10 mouse cellular contexts compared by ENCODE assay signal in the genomic region with DNA sequence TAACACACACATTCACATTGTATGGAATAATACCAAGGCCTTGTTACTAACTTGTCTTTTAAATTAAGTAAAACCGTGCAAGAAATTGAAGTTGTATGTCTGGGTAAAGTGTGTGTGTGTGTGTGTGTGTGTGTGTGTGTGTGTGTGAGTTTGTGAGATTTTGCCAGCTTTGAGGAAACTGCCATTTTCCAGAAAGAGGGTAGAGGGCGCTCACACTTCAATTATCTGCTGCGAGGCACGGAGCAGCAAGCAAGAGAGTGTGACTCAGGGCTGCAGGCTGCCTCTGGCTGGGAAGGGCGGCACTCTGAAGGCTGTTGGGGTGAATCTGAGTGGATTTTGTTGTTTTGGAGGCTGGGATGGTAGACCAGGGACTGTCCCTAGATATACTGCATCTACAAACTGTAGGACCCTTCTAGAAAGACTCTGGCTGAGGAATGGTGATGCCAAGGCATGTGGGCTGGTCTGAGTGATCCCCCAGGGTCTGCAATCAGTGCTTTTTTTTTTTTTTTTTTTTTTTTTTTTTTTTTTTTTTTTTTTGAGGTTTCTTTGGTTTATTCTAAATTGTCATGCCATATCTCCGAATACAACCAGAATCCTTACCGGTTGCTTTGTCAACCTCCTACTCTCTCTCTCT. TPM values are rescaled to one million over a fixed set of nuclear protein-coding genes. Genes with fewer than 3 reads are reported as not detected.
A peak's percentile ranks its signal among the peaks of the same experiment; 100 is the strongest.
DNase-seq lines count a peak whose midpoint lies in the region; ATAC-seq and TF ChIP-seq lines count a peak whose summit lies in the region.
"Had no signal": no experiment of that assay in that cellular context is flagged by ENCODE, and none has a peak within 500 bp of the region (broad histone marks: within the 10 kb centered on the region; RNA-seq: fewer than 3 reads in every experiment).

No protein-coding gene starts in this region.

- no peak overlapping the region for H3K4me3 ChIP-seq in forebrain, embryonic 15.5 days
- no peak overlapping the region for H3K4me3 ChIP-seq in liver, embryonic 14.5 days (ENCODE audit: insufficient read depth in 1 of 2, low read depth in 2 of 2, low read length in 2 of 2)
- H3K4me3 ChIP-seq in neural tube, embryonic 12.5 days = no peak overlapping the region
- H3K4me3 ChIP-seq: erythroblast, embryonic 14.5 days; stomach, embryonic 15.5 days had no signal

- no peak overlapping the region for H3K4me2 ChIP-seq in forebrain, embryonic 15.5 days (replicated peaks)
- no peak overlapping the region for H3K4me2 ChIP-seq in liver, embryonic 14.5 days (ENCODE audit: low read depth)
- 0 out of 2 replicates have a peak overlapping the region, but pooled peaks have one; percentile 19 for H3K4me2 ChIP-seq in neural tube, embryonic 12.5 days (replicated peaks)
- H3K4me2 ChIP-seq: stomach, embryonic 15.5 days had no signal

- H3K4me1 ChIP-seq in forebrain, embryonic 15.5 days = 0 out of 2 replicates have a peak, but pooled peaks cover 2% of the 10 kb centered on the region
- H3K4me1 ChIP-seq in liver, embryonic 14.5 days (replicated peaks; ENCODE audit: control insufficient read depth in 2 of 2, insufficient read depth in 2 of 2, low read length in 1 of 2) = no peaks in the 10 kb centered on the region
- no peaks in the 10 kb centered on the region for H3K4me1 ChIP-seq in neural tube, embryonic 12.5 days
- H3K4me1 ChIP-seq: stomach, embryonic 15.5 days had no signal

- DNase-seq in urinary bladder, postnatal 25 days (ENCODE audit: low spot score) = peak; percentile 39
- DNase-seq in urinary bladder, adult 2 months (ENCODE audit: low spot score) = no peak
- peak; percentile 89 for DNase-seq in brain, embryonic 14.5 days (ENCODE audit: low read depth)
- peak; percentile 50 for DNase-seq in kidney, adult 18-20 months
- peak in 1 of 3 experiments; percentile 5 for DNase-seq in liver, embryonic 14.5 days (ENCODE audit: low read depth in 3 of 3, low spot score in 3 of 3)
- no peak for DNase-seq in spleen, postnatal 14 days (ENCODE audit: low spot score in 2 of 2)

- TF ChIP-seq CTCF in brain, embryonic 14.5 days (IDR thresholded peaks at IDR 0.05; ENCODE audit: borderline replicate concordance, extremely low read depth, insufficient read depth, insufficient read length) = peak; percentile 85
- TF ChIP-seq CTCF in liver, embryonic 14.5 days (IDR thresholded peaks at IDR 0.05; ENCODE audit: low read depth) = peak; percentile 62

- H3K36me3 ChIP-seq in forebrain, embryonic 15.5 days = no peaks in the 10 kb centered on the region
- no peaks in the 10 kb centered on the region for H3K36me3 ChIP-seq in liver, embryonic 14.5 days (replicated peaks; ENCODE audit: control insufficient read depth, insufficient read depth, low read depth)
- no peaks in the 10 kb centered on the region for H3K36me3 ChIP-seq in neural tube, embryonic 12.5 days
- H3K36me3 ChIP-seq: stomach, embryonic 15.5 days had no signal

- no peak for TF ChIP-seq EP300 in liver, embryonic 14.5 days (IDR thresholded peaks at IDR 0.05; ENCODE audit: low read depth)

- peak; percentile 89 for ATAC-seq in forebrain, embryonic 15.5 days (replicated peaks)
- ATAC-seq in liver, embryonic 14.5 days (ENCODE audit: insufficient read depth) = no peak
- peak; percentile 74 for ATAC-seq in neural tube, embryonic 12.5 days (ENCODE audit: low FRiP score, low read depth)

- 4% methylated on average over 7 of the region's 7 CpGs for WGBS in forebrain, embryonic 15.5 days
- 9% methylated on average over 7 of the region's 7 CpGs for WGBS in liver, embryonic 14.5 days (ENCODE audit: insufficient replicate concordance)
- 15% methylated on average over 7 of the region's 7 CpGs for WGBS in neural tube, embryonic 12.5 days

- no peak for TF ChIP-seq POLR2A in brain, embryonic 14.5 days (IDR thresholded peaks at IDR 0.05; ENCODE audit: borderline replicate concordance, extremely low read depth, insufficient read depth, insufficient read length, poor library complexity, severe bottlenecking)

- H3K9ac ChIP-seq in forebrain, embryonic 15.5 days (replicated peaks) = no peak overlapping the region
- H3K9ac ChIP-seq in liver, embryonic 14.5 days (replicated peaks) = no peak overlapping the region
- no peak overlapping the region for H3K9ac ChIP-seq in neural tube, embryonic 12.5 days
- H3K9ac ChIP-seq: stomach, embryonic 15.5 days had no signal

- H3K9me3 ChIP-seq in forebrain, embryonic 15.5 days = no peaks in the 10 kb centered on the region
- H3K9me3 ChIP-seq in liver, embryonic 14.5 days (ENCODE audit: control insufficient read depth, low read length) = no peaks in the 10 kb centered on the region
- no peaks in the 10 kb centered on the region for H3K9me3 ChIP-seq in neural tube, embryonic 12.5 days
- H3K9me3 ChIP-seq: stomach, embryonic 15.5 days had no signal

- no peak overlapping the region for H3K27ac ChIP-seq in forebrain, embryonic 15.5 days (replicated peaks)
- no peak overlapping the region for H3K27ac ChIP-seq in liver, embryonic 14.5 days
- no peak overlapping the region for H3K27ac ChIP-seq in neural tube, embryonic 12.5 days
- H3K27ac ChIP-seq: stomach, embryonic 15.5 days had no signal

- peaks cover 38% of the 10 kb centered on the region for H3K27me3 ChIP-seq in forebrain, embryonic 15.5 days
- H3K27me3 ChIP-seq in liver, embryonic 14.5 days (ENCODE audit: control insufficient read depth, insufficient read depth, low read length) = peaks cover 6% of the 10 kb centered on the region
- H3K27me3 ChIP-seq in neural tube, embryonic 12.5 days (replicated peaks) = peaks cover 9% of the 10 kb centered on the region

RNA-seq across cellular contexts. Expression of a gene that starts 39.9 kb away (rescaled TPM):
- 52.1 and 79.6 TPM in 2 replicates for polyA plus RNA-seq in urinary bladder, adult 2 months (2012; rRNA removed)
- 46.2 and 48.4 TPM in 2 replicates for polyA plus RNA-seq in brain, embryonic 14.5 days (2012; rRNA removed)
- 72.1 and 74.5 TPM in 2 replicates for polyA plus RNA-seq in forebrain, embryonic 15.5 days (2015; fragmentation: Nextera tagmentation; extraction: Ambion mirVana)
- 5.6 and 5.7 TPM in 2 replicates for polyA plus RNA-seq in liver, embryonic 14.5 days (2012; rRNA removed)
- polyA plus RNA-seq in liver, embryonic 14.5 days (2014; fragmentation: Nextera tagmentation; extraction: Ambion mirVana) = 8.4 TPM in 2 replicates
- polyA plus RNA-seq in neural tube, embryonic 12.5 days (2016; fragmentation: Nextera tagmentation; extraction: Ambion mirVana) = 39.1 and 47.3 TPM in 2 replicates

Comparison
In these comparisons a context has a peak if more than half of its experiments do, and no peak if none do; other contexts are left out.
1. DNase-seq: peak in urinary bladder, postnatal 25 days (single experiment), brain, embryonic 14.5 days (single experiment) and kidney, adult 18-20 months (single experiment); none in urinary bladder, adult 2 months (single experiment) and spleen, postnatal 14 days (0 of 2).